Mouse (Mus musculus): ENCODE measurements around the gene Rsph3b.
"Not testable (repeated sequence)": the region's sequence is repeated elsewhere in the genome, so short reads cannot be mapped to it uniquely, and the experiment has no call there.

DNA sequence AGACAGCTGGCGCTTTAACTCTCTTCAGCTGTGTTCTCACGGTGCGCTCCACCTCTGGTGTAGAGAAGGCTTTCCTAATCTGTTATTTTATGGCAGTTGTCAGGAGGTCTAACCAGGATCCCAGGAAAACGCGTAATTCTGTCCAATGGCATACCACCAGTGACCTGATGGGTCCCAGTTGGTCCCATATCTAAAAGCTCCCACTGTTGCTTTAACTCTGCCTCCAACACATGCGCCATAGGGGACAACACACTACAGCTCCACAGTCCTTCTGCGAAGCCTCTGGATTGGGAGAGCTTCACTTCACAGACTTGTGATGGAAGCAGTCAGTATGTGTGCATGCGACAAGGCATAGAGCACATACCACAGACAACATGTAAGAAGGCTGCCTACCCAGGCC lies 31.7 kb upstream of the Rsph3b start:
- TF ChIP-seq CTCF, EP300 (IDR thresholded peaks at IDR 0.05; ENCODE audit: low read depth): not testable (repeated sequence)
